Comparison of ENCODE assay signal across 8 mouse cellular contexts in genomic region chr1:78537494-78538010, GRCm38 (mm10). TPM values are rescaled to one million over a fixed set of nuclear protein-coding genes. Genes with fewer than 3 reads are reported as not detected.
DNase-seq lines count a peak whose midpoint lies in the region; ATAC-seq and TF ChIP-seq lines count a peak whose summit lies in the region.

No protein-coding gene starts in this region.

- ATAC-seq in neural tube, embryonic 14.5 days (ENCODE audit: low read depth), result peak; percentile 92

- no peak for TF ChIP-seq POLR2A in lung, adult 2 months (IDR thresholded peaks at IDR 0.05; ENCODE audit: borderline replicate concordance, extremely low read depth, low read depth, low read length)
- TF ChIP-seq POLR2A in thymus, adult 2 months (IDR thresholded peaks at IDR 0.05; ENCODE audit: control insufficient read depth, extremely low read depth, insufficient read depth, low read length, poor library complexity), result 0 out of 2 replicates have a peak, but pooled peaks have one; percentile 37

- no peak for TF ChIP-seq CTCF in lung, adult 2 months (IDR thresholded peaks at IDR 0.05; ENCODE audit: insufficient read depth, low read length)
- peak; percentile 52; the same call in 1 of the 2 replicates for TF ChIP-seq CTCF in thymus, adult 2 months (IDR thresholded peaks at IDR 0.05; ENCODE audit: borderline replicate concordance, control insufficient read depth, extremely low read depth, insufficient read depth, low read length, poor library complexity)

- peak overlapping the region; percentile 70 for H3K4me2 ChIP-seq in neural tube, embryonic 14.5 days (ENCODE audit: low read depth, low read length)

- H3K4me1 ChIP-seq in lung, adult 2 months (ENCODE audit: control insufficient read depth, insufficient read depth, low read length), result no peaks in the 10 kb centered on the region
- no peaks in the 10 kb centered on the region for H3K4me1 ChIP-seq in neural tube, embryonic 14.5 days (ENCODE audit: control insufficient read depth, insufficient read depth, low read length)
- peaks cover 14% of the 10 kb centered on the region for H3K4me1 ChIP-seq in thymus, adult 2 months (replicated peaks; ENCODE audit: control insufficient read depth, insufficient read depth, low read length)

- no peaks in the 10 kb centered on the region for H3K36me3 ChIP-seq in neural tube, embryonic 14.5 days (ENCODE audit: control insufficient read depth, insufficient read depth, low read length)
- H3K36me3 ChIP-seq in thymus, adult 2 months (ENCODE audit: control insufficient read depth, insufficient read depth, low read length), result no peaks in the 10 kb centered on the region

- H3K9me3 ChIP-seq in neural tube, embryonic 14.5 days (ENCODE audit: control insufficient read depth, low read length), result no peaks in the 10 kb centered on the region

- H3K27ac ChIP-seq in neural tube, embryonic 14.5 days (ENCODE audit: low read depth, low read length), result peak overlapping the region; percentile 22; the same call in 1 of the 2 replicates
- peak overlapping the region; percentile 98 for H3K27ac ChIP-seq in thymus, adult 2 months (ENCODE audit: control insufficient read depth, insufficient read depth, low read length)

- peak overlapping the region; percentile 36 for H3K4me3 ChIP-seq in lung, adult 2 months (replicated peaks; ENCODE audit: extremely low read depth, low read depth, low read length)
- peak overlapping the region; percentile 29 for H3K4me3 ChIP-seq in neural tube, embryonic 14.5 days (ENCODE audit: low read depth, low read length)
- peak overlapping the region; percentile 45 for H3K4me3 ChIP-seq in thymus, adult 2 months (ENCODE audit: control insufficient read depth, insufficient read depth, low read length)

- H3K9ac ChIP-seq in neural tube, embryonic 14.5 days (replicated peaks; ENCODE audit: low read depth, low read length), result peak overlapping the region; percentile 51

- DNase-seq in MEL-GATA-1-ER (ENCODE audit: extremely low read depth, low read depth), result peak; percentile 74
- DNase-seq in cerebellum, adult 18-20 months, result peak; percentile 74 to 81
- DNase-seq in forelimb bud, embryonic 11.5 days (ENCODE audit: low read depth, low spot score), result peak; percentile 16
- peak; percentile 51 for DNase-seq in heart, postnatal 4 days
- DNase-seq in layer of hippocampus, adult 8-10 months (ENCODE audit: low spot score in 2 of 2), result peak; percentile 81 to 88
- DNase-seq in lung, adult 2 months, result peak; percentile 14
- peak; percentile 78 for DNase-seq in thymus, adult 2 months

- 15% methylated on average over 16 of the region's 16 CpGs for WGBS in lung, adult 2 months
- WGBS in neural tube, embryonic 14.5 days, result 16% methylated on average over 16 of the region's 16 CpGs
- under 1% methylated on average over 16 of the region's 16 CpGs for WGBS in thymus, adult 2 months

- no peaks in the 10 kb centered on the region for H3K27me3 ChIP-seq in neural tube, embryonic 14.5 days (ENCODE audit: control insufficient read depth, insufficient read depth, low read length)
- H3K27me3 ChIP-seq in thymus, adult 2 months (ENCODE audit: control insufficient read depth, insufficient read depth, low read length), result no peaks in the 10 kb centered on the region

RNA-seq across cellular contexts. Expression of gene BC035947, which starts 25.6 kb away (rescaled TPM):
- total RNA-seq in heart, postnatal 4 days (2021), result not detected
- 1 to 10 TPM; 1.0 to 1.5 (median 1.3) TPM for total RNA-seq in layer of hippocampus, adult 8-10 months (2022)
- polyA plus RNA-seq in lung, adult 2 months (2012; rRNA removed), result 0.03 and 0.04 TPM in 2 replicates
- 0.90 and 1.4 TPM in 2 replicates for polyA plus RNA-seq in neural tube, embryonic 14.5 days (2014; fragmentation: Nextera tagmentation; extraction: Ambion mirVana)
- polyA plus RNA-seq in thymus, adult 2 months (2012; rRNA removed), result not detected in 2 replicates

RNA-seq across cellular contexts. Expression of gene Mogat1, which starts 26.8 kb away (rescaled TPM):
- total RNA-seq in heart, postnatal 4 days (2021), result not detected
- total RNA-seq in layer of hippocampus, adult 8-10 months (2022), result 1 to 10 TPM in 1 of 4 experiments, under 1 TPM in 1, not detected in 2; 0.43 to 1.6 TPM
- 1.2 and 1.6 TPM in 2 replicates for polyA plus RNA-seq in lung, adult 2 months (2012; rRNA removed)
- 0.39 TPM in 1 of 2 replicates, not detected in the other for polyA plus RNA-seq in neural tube, embryonic 14.5 days (2014; fragmentation: Nextera tagmentation; extraction: Ambion mirVana)
- 0.66 and 3.2 TPM in 2 replicates for polyA plus RNA-seq in thymus, adult 2 months (2012; rRNA removed)

RNA-seq across cellular contexts. Expression of gene Farsb, which starts 48.9 kb away (rescaled TPM):
- 10 to 100 TPM; 52.5 to 54.5 TPM for total RNA-seq in heart, postnatal 4 days (2021)
- total RNA-seq in layer of hippocampus, adult 8-10 months (2022), result 10 to 100 TPM; 61.7 to 74.3 (median 68.0) TPM
- 7.8 and 13.6 TPM in 2 replicates for polyA plus RNA-seq in lung, adult 2 months (2012; rRNA removed)
- 171 and 177 TPM in 2 replicates for polyA plus RNA-seq in neural tube, embryonic 14.5 days (2014; fragmentation: Nextera tagmentation; extraction: Ambion mirVana)
- polyA plus RNA-seq in thymus, adult 2 months (2012; rRNA removed), result 18.0 and 21.9 TPM in 2 replicates

Comparison
In these comparisons a context has a peak if more than half of its experiments do, and no peak if none do; other contexts are left out.
1. Peak in every context shown above with its lines: DNase-seq, ATAC-seq, H3K4me3 ChIP-seq and H3K27ac ChIP-seq.
2. DNase-seq: peak in every context shown above with its lines; median percentile 84 in layer of hippocampus, adult 8-10 months; 78 in thymus, adult 2 months; 78 in cerebellum, adult 18-20 months; 74 in MEL-GATA-1-ER; 51 in heart, postnatal 4 days; 16 in forelimb bud, embryonic 11.5 days; 14 in lung, adult 2 months.